Mouse (Mus musculus) midbrain, embryonic 14.5 days (tissue): Measurements from ENCODE around the gene Xpo5. TPM values are rescaled to one million over a fixed set of nuclear protein-coding genes. Genes with fewer than 3 reads are reported as not detected.

Experiments used
- ATAC-seq: fragments of 200-750 bp; cut with Nextera tagmentation; 2 replicates; pipeline ENCODE4 v1.8.0; 2017; ENCODE audit warnings: moderate number of reproducible peaks, moderate library complexity; ENCODE audit not compliant: low FRiP score, low TSS enrichment
- DNase-seq: peaks from one replicate; pipeline ENCODE4 v3.0.0-alpha.2; 2015
- H3K27ac ChIP-seq: fragments of 300-500 bp; sonication (generic); replicated peaks from 2 replicates; pipeline ENCODE4 v1.5.1; 2014; ENCODE audit warnings: mild to moderate bottlenecking, low read depth, low read length, moderate library complexity
- H3K27me3 ChIP-seq: fragments of 300-500 bp; sonication (generic); 2 replicates; pipeline ENCODE4 v1.6.1; 2014; ENCODE audit warnings: low read length, control low read depth, mixed read lengths; ENCODE audit not compliant: control insufficient read depth, insufficient read depth
- H3K36me3 ChIP-seq: fragments of 300-500 bp; sonication (generic); 2 replicates; pipeline ENCODE4 v1.6.1; 2014; ENCODE audit warnings: low read length, control low read depth; ENCODE audit not compliant: control insufficient read depth, insufficient read depth
- H3K4me1 ChIP-seq: fragments of 300-500 bp; sonication (generic); 2 replicates; pipeline ENCODE4 v1.6.1; 2014; ENCODE audit warnings: mild to moderate bottlenecking, antibody characterized with exemption, low read length, control low read depth; ENCODE audit not compliant: control insufficient read depth, insufficient read depth
- H3K4me2 ChIP-seq: fragments of 300-500 bp; sonication (generic); 2 replicates; pipeline ENCODE4 v1.6.1; 2014; ENCODE audit warnings: mild to moderate bottlenecking, low read length, moderate library complexity
- H3K4me3 ChIP-seq: fragments of 300-500 bp; sonication (generic); replicated peaks from 2 replicates; pipeline ENCODE4 v1.5.1; 2014; ENCODE audit warnings: low read depth, low read length
- H3K9ac ChIP-seq: fragments of 300-500 bp; sonication (generic); replicated peaks from 2 replicates; pipeline ENCODE4 v1.6.1; 2014; ENCODE audit warnings: mild to moderate bottlenecking, low read length, moderate library complexity
- H3K9me3 ChIP-seq: fragments of 300-500 bp; sonication (generic); 2 replicates; pipeline ENCODE4 v1.6.1; 2016; ENCODE audit warnings: low read length, control low read depth, mixed read lengths; ENCODE audit not compliant: control insufficient read depth
- WGBS: fragments of 180-500 bp; shearing (Covaris S2); extraction: QIAGEN DNeasy Blood & Tissue Kit; methylation state at CpG from one replicate; pipeline ENCODE4 v1.1.7; 2014; 5-methylcytosine and 5-hydroxymethylcytosine counted together
- polyA plus RNA-seq: library from polyadenylated mRNA; unstranded; fragments of >200 nt; fragmentation: Nextera tagmentation; extraction: Ambion mirVana; gene quantifications from 2 replicates; pipeline ENCODE4 v1.2.1, GENCODE M21; 2014

Xpo5 gene
- 42.3 and 54.3 TPM in 2 replicates for polyA plus RNA-seq

GRCm38 (mm10) chr17:46202421-46203071, at the start of gene Xpo5, which contains the start of gene Polh:
TSS of gene Xpo5 (plus strand) at chr17:46202782.
TSS of gene Polh (minus strand) at chr17:46202645.
- peaks cover 20% of the 10 kb centered on the region for H3K4me1 ChIP-seq
- ATAC-seq, result peak; percentile 93
- WGBS, result under 1% methylated on average over 66 of the region's 66 CpGs

GRCm38 (mm10) chr17:46152847-46153782, 49.5 kb upstream of the Xpo5 start, which contains the start of gene Mad2l1bp:
TSS of gene Mad2l1bp (minus strand) at chr17:46153553.
- DNase-seq, result peak; percentile 95
- Histone ChIP-seq H3K4me2 (peak within 1 kb of the TSS; percentile 91), H3K27ac (peak within 1 kb of the TSS; percentile 66), H3K36me3 (peaks cover 11% of the 10 kb centered on the region), H3K9me3 (no peaks in the 10 kb centered on the region), H3K9ac (peak within 1 kb of the TSS; percentile 72), H3K4me1 (peaks cover 9% of the 10 kb centered on the region), H3K4me3 (peak within 1 kb of the TSS; percentile 57), H3K27me3 (no peaks in the 10 kb centered on the region)
- ATAC-seq, result peak; percentile 90
- 8% methylated on average over 33 of the region's 33 CpGs for WGBS

More at GRCm38 (mm10) chr17:46202421-46203071, at the start of gene Xpo5, which contains the start of gene Polh:
- Histone ChIP-seq H3K9me3 (no peaks in the 10 kb centered on the region), H3K4me3 (peak within 1 kb of the TSS; percentile 91), H3K9ac (peak within 1 kb of the TSS; percentile 78), H3K27me3 (no peaks in the 10 kb centered on the region), H3K27ac (peak within 1 kb of the TSS; percentile 80), H3K36me3 (peaks cover 38% of the 10 kb centered on the region), H3K4me2 (peak within 1 kb of the TSS; percentile 96)
- DNase-seq, result peak; percentile 98

GRCm38 (mm10) chr17:46154336-46154735, 48.2 kb upstream of the Xpo5 start:
- 93% methylated on average over 3 of the region's 3 CpGs for WGBS
- Histone ChIP-seq H3K27ac (no peak overlapping the region), H3K4me3 (no peak overlapping the region), H3K27me3 (no peaks in the 10 kb centered on the region), H3K36me3 (0 out of 2 replicates have a peak, but pooled peaks cover 3% of the 10 kb centered on the region), H3K4me2 (no peak overlapping the region), H3K4me1 (peaks cover 9% of the 10 kb centered on the region), H3K9ac (no peak overlapping the region), H3K9me3 (no peaks in the 10 kb centered on the region)
- no peak for ATAC-seq
- no peak for DNase-seq

- Histone ChIP-seq H3K4me3 (no peak overlapping the region), H3K36me3 (no peaks in the 10 kb centered on the region), H3K9me3 (no peaks in the 10 kb centered on the region), H3K4me2 (no peak overlapping the region), H3K9ac (no peak overlapping the region), H3K27me3 (no peaks in the 10 kb centered on the region), H3K27ac (no peak overlapping the region), H3K4me1 (peaks cover 11% of the 10 kb centered on the region)
- DNase-seq (no peak), ATAC-seq (no peak)
- 86% methylated on average over 5 of the region's 5 CpGs for WGBS
Observed at GRCm38 (mm10) chr17:46156680-46157079, 45.9 kb upstream of the Xpo5 start.

- Histone ChIP-seq H3K4me3 (no peak overlapping the region), H3K9ac (no peak overlapping the region), H3K36me3 (no peaks in the 10 kb centered on the region), H3K27me3 (no peaks in the 10 kb centered on the region), H3K9me3 (no peaks in the 10 kb centered on the region), H3K27ac (no peak overlapping the region), H3K4me1 (peaks cover 16% of the 10 kb centered on the region), H3K4me2 (no peak overlapping the region)
- DNase-seq, result no peak
- no peak for ATAC-seq
- 87% methylated on average over 8 of the region's 8 CpGs for WGBS
Observed at GRCm38 (mm10) chr17:46157131-46157530, 45.5 kb upstream of the Xpo5 start.

GRCm38 (mm10) chr17:46159236-46159635, 43.3 kb upstream of the Xpo5 start:
- H3K9ac ChIP-seq, result no peak overlapping the region
- DNase-seq, result no peak
- no peak overlapping the region for H3K4me3 ChIP-seq
- no peaks in the 10 kb centered on the region for H3K27me3 ChIP-seq
- no peaks in the 10 kb centered on the region for H3K9me3 ChIP-seq
- H3K36me3 ChIP-seq, result peaks cover 6% of the 10 kb centered on the region; the same call in 1 of the 2 replicates
- peaks cover 14% of the 10 kb centered on the region for H3K4me1 ChIP-seq
- H3K27ac ChIP-seq, result no peak overlapping the region
- 71% methylated on average over 2 of the region's 2 CpGs for WGBS
- ATAC-seq, result no peak
- no peak overlapping the region; the same call in 1 of the 2 replicates for H3K4me2 ChIP-seq

- WGBS, result under 1% methylated on average over 16 of the region's 16 CpGs
- ATAC-seq (peak; percentile 62), DNase-seq (peak; percentile 87)
- Histone ChIP-seq H3K27me3 (no peaks in the 10 kb centered on the region), H3K9me3 (no peaks in the 10 kb centered on the region), H3K27ac (peak overlapping the region; percentile 64; the same call in 1 of the 2 replicates), H3K9ac (peak overlapping the region; percentile 43; the same call in 1 of the 2 replicates), H3K36me3 (peaks cover 14% of the 10 kb centered on the region), H3K4me3 (peak overlapping the region; percentile 79), H3K4me2 (peak overlapping the region; percentile 78), H3K4me1 (peaks cover 14% of the 10 kb centered on the region)
Observed at GRCm38 (mm10) chr17:46160090-46160662, 42.4 kb upstream of the Xpo5 start.

GRCm38 (mm10) chr17:46160686-46161085, 41.9 kb upstream of the Xpo5 start, which contains the start of gene Gtpbp2:
TSS of gene Gtpbp2 (plus strand) at chr17:46161032.
- H3K4me3 ChIP-seq, result peak within 1 kb of the TSS; percentile 79
- no peaks in the 10 kb centered on the region for H3K27me3 ChIP-seq
- DNase-seq (peak; percentile 100), ATAC-seq (peak; percentile 97)
- peak within 1 kb of the TSS; percentile 86 for H3K9ac ChIP-seq
- H3K36me3 ChIP-seq, result peaks cover 19% of the 10 kb centered on the region
- peak within 1 kb of the TSS; percentile 77 for H3K27ac ChIP-seq
- WGBS, result under 1% methylated on average over 23 of the region's 23 CpGs
- H3K9me3 ChIP-seq, result no peaks in the 10 kb centered on the region
- H3K4me1 ChIP-seq, result peaks cover 14% of the 10 kb centered on the region
- H3K4me2 ChIP-seq, result peak within 1 kb of the TSS; percentile 78
